Mouse (Mus musculus) forebrain, embryonic 13.5 days (tissue): ENCODE measurements around the gene Smo. TPM values are rescaled to one million over a fixed set of nuclear protein-coding genes. Genes with fewer than 3 reads are reported as not detected.
A peak's percentile ranks its signal among the peaks of the same experiment; 100 is the strongest.

Experiments
- ATAC-seq: fragments of 200-750 bp; cut with Nextera tagmentation; 2 replicates; pipeline ENCODE4 v1.8.0; 2017
- H3K27ac ChIP-seq: fragments of 300-500 bp; sonication (generic); 2 replicates; pipeline ENCODE4 v1.5.1; 2015; ENCODE audit warnings: inconsistent platforms, mild to moderate bottlenecking, moderate library complexity
- H3K27me3 ChIP-seq: fragments of 300-500 bp; sonication (generic); 2 replicates; pipeline ENCODE4 v1.6.1; 2015; ENCODE audit warnings: mild to moderate bottlenecking, inconsistent platforms
- H3K36me3 ChIP-seq: fragments of 300-500 bp; sonication (generic); 2 replicates; pipeline ENCODE4 v1.6.1; 2015; ENCODE audit warnings: mild to moderate bottlenecking, inconsistent platforms; ENCODE audit not compliant: poor library complexity, severe bottlenecking
- H3K4me1 ChIP-seq: fragments of 300-500 bp; sonication (generic); 2 replicates; pipeline ENCODE4 v1.6.1; 2015; ENCODE audit warnings: inconsistent platforms
- H3K4me2 ChIP-seq: fragments of 300-500 bp; sonication (generic); 2 replicates; pipeline ENCODE4 v1.6.1; 2015; ENCODE audit warnings: inconsistent platforms, mild to moderate bottlenecking, moderate library complexity
- H3K4me3 ChIP-seq: fragments of 300-500 bp; sonication (generic); 2 replicates; pipeline ENCODE4 v1.5.1; 2015; ENCODE audit warnings: mild to moderate bottlenecking, inconsistent platforms
- H3K9ac ChIP-seq: fragments of 300-500 bp; sonication (generic); 2 replicates; pipeline ENCODE4 v1.6.1; 2015; ENCODE audit warnings: mild to moderate bottlenecking, inconsistent platforms
- H3K9me3 ChIP-seq: fragments of 300-500 bp; sonication (generic); replicated peaks from 2 replicates; pipeline ENCODE4 v1.6.1; 2016; ENCODE audit warnings: inconsistent platforms
- WGBS: fragments of 180-500 bp; shearing (Covaris S2); methylation state at CpG from one replicate; pipeline ENCODE4 v1.1.7; 2015; 5-methylcytosine and 5-hydroxymethylcytosine counted together
- polyA plus RNA-seq: library from polyadenylated mRNA; unstranded; fragments of >200 nt; fragmentation: Nextera tagmentation; extraction: Ambion mirVana; gene quantifications from 2 replicates; pipeline ENCODE4 v1.2.1, GENCODE M21; 2015

The Smo gene
- polyA plus RNA-seq, 1 experiment from 2014 or later, result 20.5 TPM

GRCm38 (mm10) chr6:29762524-29762923 is 27.2 kb downstream of the Smo start:
- WGBS, result 58% methylated on average over 4 of the region's 4 CpGs
- H3K9ac ChIP-seq, result no peak overlapping the region
- H3K27ac ChIP-seq, result no peak overlapping the region
- H3K9me3 ChIP-seq, result no peaks in the 10 kb centered on the region
- ATAC-seq, result no peak
- no peaks in the 10 kb centered on the region for H3K27me3 ChIP-seq
- H3K4me2 ChIP-seq, result no peak overlapping the region
- peaks cover 32% of the 10 kb centered on the region for H3K36me3 ChIP-seq
- H3K4me3 ChIP-seq, result no peak overlapping the region
- 0 out of 2 replicates have a peak, but pooled peaks cover 2% of the 10 kb centered on the region for H3K4me1 ChIP-seq

- ATAC-seq, result no peak
- Histone ChIP-seq H3K27me3 (no peaks in the 10 kb centered on the region), H3K4me2 (no peak overlapping the region), H3K9me3 (no peaks in the 10 kb centered on the region), H3K36me3 (no peaks in the 10 kb centered on the region), H3K4me1 (peaks cover 15% of the 10 kb centered on the region), H3K4me3 (no peak overlapping the region), H3K9ac (no peak overlapping the region), H3K27ac (no peak overlapping the region)
- WGBS, result 95% methylated on average over 2 of the region's 2 CpGs
Measured at GRCm38 (mm10) chr6:29766874-29767273, 31.6 kb downstream of the Smo start.

- Histone ChIP-seq H3K4me3 (peak within 1 kb of the TSS; percentile 84), H3K27ac (peak within 1 kb of the TSS; percentile 87), H3K4me2 (peak within 1 kb of the TSS; percentile 67), H3K27me3 (no peaks in the 10 kb centered on the region), H3K9me3 (no peaks in the 10 kb centered on the region), H3K4me1 (peaks cover 15% of the 10 kb centered on the region), H3K36me3 (no peaks in the 10 kb centered on the region), H3K9ac (peak within 1 kb of the TSS; percentile 81)
- peak; percentile 99 for ATAC-seq
- WGBS, result under 1% methylated on average over 45 of the region's 61 CpGs
Measured at GRCm38 (mm10) chr6:29767813-29768660, 32.7 kb downstream of the Smo start, which contains the start of gene Ahcyl2. TSS of gene Ahcyl2 (plus strand) at chr6:29768011.

GRCm38 (mm10) chr6:29768791-29769441 is 33.6 kb downstream of the Smo start:
- peak overlapping the region; percentile 81 for H3K9ac ChIP-seq
- H3K4me3 ChIP-seq, result peak overlapping the region; percentile 84
- ATAC-seq, result no peak; the same call in 1 of the 2 replicates
- H3K27ac ChIP-seq, result peak overlapping the region; percentile 87
- no peaks in the 10 kb centered on the region for H3K27me3 ChIP-seq
- H3K4me2 ChIP-seq, result peak overlapping the region; percentile 67
- peaks cover 15% of the 10 kb centered on the region for H3K4me1 ChIP-seq
- no peaks in the 10 kb centered on the region for H3K36me3 ChIP-seq
- no peaks in the 10 kb centered on the region for H3K9me3 ChIP-seq
- WGBS, result under 1% methylated on average over 50 of the region's 50 CpGs

- H3K4me1 ChIP-seq, result peaks cover 15% of the 10 kb centered on the region
- no peak overlapping the region for H3K9ac ChIP-seq
- no peaks in the 10 kb centered on the region for H3K27me3 ChIP-seq
- no peaks in the 10 kb centered on the region for H3K9me3 ChIP-seq
- H3K4me2 ChIP-seq, result no peak overlapping the region
- WGBS, result 69% methylated on average over 2 of the region's 2 CpGs
- H3K36me3 ChIP-seq, result no peaks in the 10 kb centered on the region
- H3K27ac ChIP-seq, result no peak overlapping the region
- ATAC-seq, result no peak
- H3K4me3 ChIP-seq, result no peak overlapping the region
Measured at GRCm38 (mm10) chr6:29770672-29771321, 35.5 kb downstream of the Smo start.

- ATAC-seq, result no peak
- H3K9ac ChIP-seq, result no peak overlapping the region
- H3K27ac ChIP-seq, result no peak overlapping the region
- H3K4me2 ChIP-seq, result no peak overlapping the region
- WGBS, result 75% methylated on average over 3 of the region's 3 CpGs
- H3K27me3 ChIP-seq, result no peaks in the 10 kb centered on the region
- no peaks in the 10 kb centered on the region for H3K9me3 ChIP-seq
- H3K4me3 ChIP-seq, result no peak overlapping the region
- no peaks in the 10 kb centered on the region for H3K36me3 ChIP-seq
- peaks cover 15% of the 10 kb centered on the region for H3K4me1 ChIP-seq
Measured at GRCm38 (mm10) chr6:29772236-29772635, 36.9 kb downstream of the Smo start.

- no peak overlapping the region for H3K27ac ChIP-seq
- H3K9ac ChIP-seq, result no peak overlapping the region
- 70% methylated on average over 1 of the region's 1 CpGs for WGBS
- ATAC-seq, result no peak
- no peak overlapping the region for H3K4me2 ChIP-seq
- no peaks in the 10 kb centered on the region for H3K27me3 ChIP-seq
- no peaks in the 10 kb centered on the region for H3K9me3 ChIP-seq
- H3K4me1 ChIP-seq, result peaks cover 11% of the 10 kb centered on the region
- no peak overlapping the region for H3K4me3 ChIP-seq
- H3K36me3 ChIP-seq, result no peaks in the 10 kb centered on the region
Measured at GRCm38 (mm10) chr6:29774161-29774560, 38.9 kb downstream of the Smo start.

- WGBS, result 93% methylated on average over 1 of the region's 1 CpGs
- no peak for ATAC-seq
- Histone ChIP-seq H3K9ac (no peak overlapping the region), H3K9me3 (no peaks in the 10 kb centered on the region), H3K4me1 (peaks cover 2% of the 10 kb centered on the region; the same call in 1 of the 2 replicates), H3K4me2 (no peak overlapping the region), H3K27me3 (no peaks in the 10 kb centered on the region), H3K36me3 (no peaks in the 10 kb centered on the region), H3K27ac (no peak overlapping the region), H3K4me3 (no peak overlapping the region)
Measured at GRCm38 (mm10) chr6:29775609-29776008, 40.3 kb downstream of the Smo start.

- no peaks in the 10 kb centered on the region for H3K27me3 ChIP-seq
- 88% methylated on average over 4 of the region's 4 CpGs for WGBS
- H3K4me1 ChIP-seq, result no peaks in the 10 kb centered on the region
- no peaks in the 10 kb centered on the region for H3K9me3 ChIP-seq
- H3K4me2 ChIP-seq, result no peak overlapping the region
- no peak overlapping the region for H3K27ac ChIP-seq
- no peak overlapping the region for H3K9ac ChIP-seq
- ATAC-seq, result no peak
- H3K36me3 ChIP-seq, result no peaks in the 10 kb centered on the region
- H3K4me3 ChIP-seq, result no peak overlapping the region
Measured at GRCm38 (mm10) chr6:29776542-29777237, 41.4 kb downstream of the Smo start.

GRCm38 (mm10) chr6:29777238-29777555 is 41.9 kb downstream of the Smo start:
- H3K4me3 ChIP-seq, result no peak overlapping the region
- H3K4me1 ChIP-seq, result no peaks in the 10 kb centered on the region
- ATAC-seq, result no peak
- 70% methylated on average over 3 of the region's 3 CpGs for WGBS
- H3K27me3 ChIP-seq, result no peaks in the 10 kb centered on the region
- H3K27ac ChIP-seq, result no peak overlapping the region
- H3K9me3 ChIP-seq, result no peaks in the 10 kb centered on the region
- H3K9ac ChIP-seq, result no peak overlapping the region
- H3K4me2 ChIP-seq, result no peak overlapping the region
- no peaks in the 10 kb centered on the region for H3K36me3 ChIP-seq

- no peak overlapping the region for H3K27ac ChIP-seq
- no peaks in the 10 kb centered on the region for H3K27me3 ChIP-seq
- no peak overlapping the region for H3K4me3 ChIP-seq
- H3K36me3 ChIP-seq, result no peaks in the 10 kb centered on the region
- ATAC-seq, result no peak
- no peak overlapping the region for H3K9ac ChIP-seq
- no peak overlapping the region for H3K4me2 ChIP-seq
- no peaks in the 10 kb centered on the region for H3K4me1 ChIP-seq
- H3K9me3 ChIP-seq, result no peaks in the 10 kb centered on the region
Measured at GRCm38 (mm10) chr6:29780082-29780481, 44.8 kb downstream of the Smo start.

- WGBS, result 95% methylated on average over 2 of the region's 2 CpGs
- Histone ChIP-seq H3K4me2 (no peak overlapping the region), H3K9me3 (no peaks in the 10 kb centered on the region), H3K4me3 (no peak overlapping the region), H3K4me1 (no peaks in the 10 kb centered on the region), H3K27ac (no peak overlapping the region), H3K27me3 (no peaks in the 10 kb centered on the region), H3K36me3 (no peaks in the 10 kb centered on the region), H3K9ac (no peak overlapping the region)
- ATAC-seq, result no peak
Measured at GRCm38 (mm10) chr6:29780571-29780970, 45.3 kb downstream of the Smo start.
